Mouse (Mus musculus) stomach, postnatal 0 days (tissue): ENCODE measurements around the gene Chrm3. TPM values are rescaled to one million over a fixed set of nuclear protein-coding genes. Genes with fewer than 3 reads are reported as not detected.
A peak's percentile ranks its signal among the peaks of the same experiment; 100 is the strongest.

Experiments
- ATAC-seq: fragments of 200-750 bp; cut with Nextera tagmentation; 2 replicates; pipeline ENCODE4 v1.8.0; 2017; ENCODE audit not compliant: low FRiP score, low TSS enrichment
- DNase-seq: peaks from one replicate; pipeline ENCODE4 v3.0.0-alpha.2; 2016; ENCODE audit warnings: low spot score
- H3K27ac ChIP-seq: fragments of 300-500 bp; sonication (generic); replicated peaks from 2 replicates; pipeline ENCODE4 v1.5.1; 2014; ENCODE audit warnings: mild to moderate bottlenecking, control low read depth
- H3K27me3 ChIP-seq: fragments of 300-500 bp; sonication (generic); 2 replicates; pipeline ENCODE4 v1.6.1; 2014; ENCODE audit warnings: low read length; ENCODE audit not compliant: control insufficient read depth, insufficient read depth
- H3K36me3 ChIP-seq: fragments of 300-500 bp; sonication (generic); 2 replicates; pipeline ENCODE4 v1.6.1; 2014; ENCODE audit warnings: low read length, mixed read lengths; ENCODE audit not compliant: control insufficient read depth, insufficient read depth
- H3K4me1 ChIP-seq: fragments of 300-500 bp; sonication (generic); replicated peaks from 2 replicates; pipeline ENCODE4 v1.6.1; 2014; ENCODE audit warnings: antibody characterized with exemption; ENCODE audit not compliant: control insufficient read depth, insufficient read depth
- H3K4me2 ChIP-seq: fragments of 300-500 bp; sonication (generic); replicated peaks from 2 replicates; pipeline ENCODE4 v1.6.1; 2014; ENCODE audit warnings: low read depth, mild to moderate bottlenecking, control low read depth, moderate library complexity
- H3K4me3 ChIP-seq: fragments of 300-500 bp; sonication (generic); 2 replicates; pipeline ENCODE4 v1.5.1; 2014; ENCODE audit warnings: low read depth, low read length, control low read depth
- H3K9ac ChIP-seq: fragments of 300-500 bp; sonication (generic); 2 replicates; pipeline ENCODE4 v1.6.1; 2014; ENCODE audit warnings: mild to moderate bottlenecking, low read length, control low read depth, mixed read lengths
- H3K9me3 ChIP-seq: fragments of 300-500 bp; sonication (generic); 2 replicates; pipeline ENCODE4 v1.6.1; 2016; ENCODE audit warnings: low read length; ENCODE audit not compliant: control insufficient read depth
- CTCF ChIP-seq: IDR thresholded peaks from 2 replicates; pipeline ENCODE4 v1.5.1; 2016; ENCODE audit warnings: antibody characterized with exemption, low read depth, mild to moderate bottlenecking, moderate library complexity
- EP300 ChIP-seq: optimal IDR thresholded peaks from 2 replicates; pipeline ENCODE3; 2016; ENCODE audit warnings: antibody characterized with exemption
- WGBS: fragments of 180-500 bp; shearing (Covaris S2); extraction: QIAGEN DNeasy Blood & Tissue Kit; methylation state at CpG from one replicate; pipeline ENCODE4 v1.1.7; 2014; 5-methylcytosine and 5-hydroxymethylcytosine counted together
- polyA plus RNA-seq: library from polyadenylated mRNA; unstranded; fragments of >200 nt; fragmentation: Nextera tagmentation; extraction: Ambion mirVana; gene quantifications from 2 replicates; pipeline ENCODE4 v1.2.1, GENCODE M21; 2015

Gene Chrm3
- polyA plus RNA-seq, 1 experiment from 2014 or later = 1.6 TPM

GRCm38 (mm10) chr13:10081896-10082426 lies 278.7 kb downstream of the Chrm3 start:
- TF ChIP-seq EP300 (no peak), CTCF (no peak)
- ATAC-seq (no peak), DNase-seq (no peak)
- no peaks in the 10 kb centered on the region for H3K9me3 ChIP-seq
- H3K27ac ChIP-seq = no peak overlapping the region
- no peak overlapping the region for H3K4me3 ChIP-seq
- no peaks in the 10 kb centered on the region for H3K27me3 ChIP-seq
- no peaks in the 10 kb centered on the region for H3K36me3 ChIP-seq
- whole genome bisulfite sequencing = 60% methylated on average over 6 of the region's 6 CpGs
- no peaks in the 10 kb centered on the region for H3K4me1 ChIP-seq
- no peak overlapping the region for H3K9ac ChIP-seq
- no peak overlapping the region for H3K4me2 ChIP-seq

GRCm38 (mm10) chr13:10071165-10071564 lies 289.5 kb downstream of the Chrm3 start:
- DNase-seq = peak; percentile 42
- Histone ChIP-seq H3K9me3 (no peaks in the 10 kb centered on the region), H3K9ac (no peak overlapping the region), H3K27me3 (no peaks in the 10 kb centered on the region), H3K36me3 (no peaks in the 10 kb centered on the region), H3K4me2 (no peak overlapping the region), H3K27ac (no peak overlapping the region), H3K4me1 (no peaks in the 10 kb centered on the region), H3K4me3 (no peak overlapping the region)
- ATAC-seq = peak; percentile 72
- WGBS = 13% methylated on average over 5 of the region's 5 CpGs
- TF ChIP-seq EP300 = no peak
- TF ChIP-seq CTCF = peak; percentile 79

- DNase-seq = no peak
- Histone ChIP-seq H3K36me3 (no peaks in the 10 kb centered on the region), H3K27ac (no peak overlapping the region), H3K9ac (no peak overlapping the region), H3K9me3 (no peaks in the 10 kb centered on the region), H3K4me1 (no peaks in the 10 kb centered on the region), H3K4me2 (no peak overlapping the region), H3K27me3 (no peaks in the 10 kb centered on the region), H3K4me3 (no peak overlapping the region)
- no peak for TF ChIP-seq CTCF
- TF ChIP-seq EP300 = no peak
- WGBS = 81% methylated on average over 10 of the region's 10 CpGs
- no peak for ATAC-seq
These were observed 291.6 kb downstream of the Chrm3 start for GRCm38 (mm10) chr13:10068927-10069580.

GRCm38 (mm10) chr13:10066829-10067618 lies 293.6 kb downstream of the Chrm3 start:
- Histone ChIP-seq H3K9ac (no peak overlapping the region), H3K4me3 (no peak overlapping the region), H3K36me3 (no peaks in the 10 kb centered on the region), H3K4me1 (no peaks in the 10 kb centered on the region), H3K27me3 (no peaks in the 10 kb centered on the region), H3K4me2 (no peak overlapping the region), H3K27ac (no peak overlapping the region), H3K9me3 (no peaks in the 10 kb centered on the region)
- no peak for DNase-seq
- ATAC-seq = no peak
- TF ChIP-seq EP300 (no peak), CTCF (no peak)
- WGBS = 50% methylated on average over 12 of the region's 12 CpGs

GRCm38 (mm10) chr13:10065776-10066175 lies 294.9 kb downstream of the Chrm3 start:
- Histone ChIP-seq H3K9ac (no peak overlapping the region), H3K9me3 (no peaks in the 10 kb centered on the region), H3K4me2 (no peak overlapping the region), H3K4me3 (no peak overlapping the region), H3K27ac (no peak overlapping the region), H3K4me1 (no peaks in the 10 kb centered on the region), H3K27me3 (no peaks in the 10 kb centered on the region), H3K36me3 (no peaks in the 10 kb centered on the region)
- ATAC-seq = no peak
- no peak for DNase-seq
- 68% methylated on average over 2 of the region's 2 CpGs for WGBS
- no peak for TF ChIP-seq EP300
- no peak for TF ChIP-seq CTCF

- H3K36me3 ChIP-seq = no peaks in the 10 kb centered on the region
These were observed 298.0 kb downstream of the Chrm3 start for GRCm38 (mm10) chr13:10062681-10063080.

More at GRCm38 (mm10) chr13:10062681-10063080, 298.0 kb downstream of the Chrm3 start:
- DNase-seq = no peak
- Histone ChIP-seq H3K27me3 (no peaks in the 10 kb centered on the region), H3K4me1 (no peaks in the 10 kb centered on the region), H3K4me2 (no peak overlapping the region), H3K9me3 (no peaks in the 10 kb centered on the region), H3K9ac (no peak overlapping the region), H3K4me3 (no peak overlapping the region), H3K27ac (no peak overlapping the region)
- no peak for ATAC-seq
- TF ChIP-seq EP300 (no peak), CTCF (no peak)
- 67% methylated on average over 5 of the region's 5 CpGs for WGBS
